Mouse (Mus musculus) liver, embryonic 12.5 days (tissue): ENCODE measurements around the gene Ide. TPM values are rescaled to one million over a fixed set of nuclear protein-coding genes. Genes with fewer than 3 reads are reported as not detected.

Experiments used
- ATAC-seq: fragments of 200-750 bp; cut with Nextera tagmentation; 2 replicates; pipeline ENCODE4 v1.8.0; 2017; ENCODE audit warnings: moderate number of reproducible peaks, mild to moderate bottlenecking, moderate library complexity
- H3K27ac ChIP-seq: fragments of 300-500 bp; sonication (generic); 2 replicates; pipeline ENCODE4 v1.5.1; 2016; ENCODE audit warnings: mild to moderate bottlenecking
- H3K27me3 ChIP-seq: fragments of 300-500 bp; sonication (generic); replicated peaks from 2 replicates; pipeline ENCODE4 v1.6.1; 2016; ENCODE audit warnings: mild to moderate bottlenecking, moderate library complexity
- H3K36me3 ChIP-seq: fragments of 300-500 bp; sonication (generic); 2 replicates; pipeline ENCODE4 v1.6.1; 2016; ENCODE audit warnings: mild to moderate bottlenecking, moderate library complexity
- H3K4me1 ChIP-seq: fragments of 300-500 bp; sonication (generic); 2 replicates; pipeline ENCODE4 v1.6.1; 2016
- H3K4me2 ChIP-seq: fragments of 300-500 bp; sonication (generic); 2 replicates; pipeline ENCODE4 v1.6.1; 2016; ENCODE audit warnings: mild to moderate bottlenecking, moderate library complexity
- H3K4me3 ChIP-seq: fragments of 300-500 bp; sonication (generic); 2 replicates; pipeline ENCODE4 v1.5.1; 2016; ENCODE audit warnings: mild to moderate bottlenecking, moderate library complexity
- H3K9ac ChIP-seq: fragments of 300-500 bp; sonication (generic); 2 replicates; pipeline ENCODE4 v1.6.1; 2016; ENCODE audit warnings: mild to moderate bottlenecking, moderate library complexity
- H3K9me3 ChIP-seq: fragments of 300-500 bp; sonication (generic); replicated peaks from 2 replicates; pipeline ENCODE4 v1.6.1; 2016; ENCODE audit warnings: mild to moderate bottlenecking, moderate library complexity
- WGBS: fragments of 180-500 bp; shearing (Covaris S2); methylation state at CpG from one replicate; pipeline ENCODE4 v1.1.7; 2016; ENCODE audit not compliant: insufficient replicate concordance; 5-methylcytosine and 5-hydroxymethylcytosine counted together
- polyA plus RNA-seq: library from polyadenylated mRNA; unstranded; fragments of >200 nt; fragmentation: Nextera tagmentation; extraction: Ambion mirVana; gene quantifications from 2 replicates; pipeline ENCODE4 v1.2.1, GENCODE M21; 2016

Ide gene
- 47.6 and 54.2 TPM in 2 replicates for polyA plus RNA-seq

GRCm38 (mm10) chr19:37337752-37338151 is at the start of gene Ide:
TSS of gene Ide (minus strand) at chr19:37337852.
- ATAC-seq = no peak
- no peaks in the 10 kb centered on the region for H3K27me3 ChIP-seq
- H3K9ac ChIP-seq = no peak within 1 kb of the TSS
- H3K4me1 ChIP-seq = peaks cover 40% of the 10 kb centered on the region
- H3K27ac ChIP-seq = no peak within 1 kb of the TSS
- H3K4me2 ChIP-seq = no peak within 1 kb of the TSS
- no peaks in the 10 kb centered on the region for H3K9me3 ChIP-seq
- H3K4me3 ChIP-seq = no peak within 1 kb of the TSS
- 0 out of 2 replicates have a peak, but pooled peaks cover under 1% of the 10 kb centered on the region for H3K36me3 ChIP-seq
- WGBS = 61% methylated on average over 4 of the region's 4 CpGs

- Histone ChIP-seq H3K4me3 (no peak overlapping the region), H3K4me2 (no peak overlapping the region), H3K36me3 (peaks cover 92% of the 10 kb centered on the region), H3K4me1 (peaks cover 6% of the 10 kb centered on the region), H3K9me3 (no peaks in the 10 kb centered on the region), H3K27ac (no peak overlapping the region), H3K9ac (no peak overlapping the region), H3K27me3 (no peaks in the 10 kb centered on the region)
- 71% methylated on average over 3 of the region's 3 CpGs for WGBS
- no peak for ATAC-seq
These were observed 48.5 kb upstream of the Ide start for GRCm38 (mm10) chr19:37386126-37386525.

GRCm38 (mm10) chr19:37378816-37379215 is 41.2 kb upstream of the Ide start:
- Histone ChIP-seq H3K36me3 (peaks cover 54% of the 10 kb centered on the region), H3K4me3 (peak overlapping the region; percentile 98), H3K27ac (no peak overlapping the region), H3K9ac (peak overlapping the region; percentile 97), H3K27me3 (no peaks in the 10 kb centered on the region), H3K4me2 (peak overlapping the region; percentile 74), H3K9me3 (no peaks in the 10 kb centered on the region), H3K4me1 (peaks cover 52% of the 10 kb centered on the region)
- no peak for ATAC-seq
- 84% methylated on average over 6 of the region's 6 CpGs for WGBS

GRCm38 (mm10) chr19:37377404-37377990 is 39.8 kb upstream of the Ide start:
- Histone ChIP-seq H3K4me1 (peaks cover 63% of the 10 kb centered on the region), H3K27me3 (no peaks in the 10 kb centered on the region), H3K9ac (peak overlapping the region; percentile 97), H3K4me3 (peak overlapping the region; percentile 98), H3K4me2 (peak overlapping the region; percentile 74), H3K36me3 (peaks cover 41% of the 10 kb centered on the region), H3K27ac (peak overlapping the region; percentile 98; the same call in 1 of the 2 replicates), H3K9me3 (no peaks in the 10 kb centered on the region)
- WGBS = 11% methylated on average over 8 of the region's 8 CpGs
- ATAC-seq = no peak

DNA sequence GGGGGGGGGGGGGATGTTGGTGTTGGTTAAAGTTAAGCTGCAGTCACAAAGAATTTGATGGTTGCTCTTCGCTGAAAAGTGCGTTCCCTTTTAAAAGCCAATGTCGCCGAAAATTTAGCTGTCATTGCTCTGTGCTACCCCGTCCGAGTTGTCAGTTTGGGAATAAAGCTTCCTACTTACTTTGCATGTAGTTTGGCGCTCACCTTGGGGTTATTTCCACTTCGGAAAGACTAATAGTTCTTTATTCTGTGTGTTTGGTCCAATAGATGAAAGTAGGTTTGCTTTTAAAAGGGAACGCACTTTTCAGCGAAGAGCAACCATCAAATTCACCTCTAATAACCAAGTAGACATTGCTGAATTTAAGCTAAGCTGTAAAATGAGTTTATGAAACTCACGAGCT is 39.2 kb upstream of the Ide start:
- Histone ChIP-seq H3K27ac (peak overlapping the region; percentile 98), H3K4me3 (peak overlapping the region; percentile 98)
- no peak for ATAC-seq

DNA sequence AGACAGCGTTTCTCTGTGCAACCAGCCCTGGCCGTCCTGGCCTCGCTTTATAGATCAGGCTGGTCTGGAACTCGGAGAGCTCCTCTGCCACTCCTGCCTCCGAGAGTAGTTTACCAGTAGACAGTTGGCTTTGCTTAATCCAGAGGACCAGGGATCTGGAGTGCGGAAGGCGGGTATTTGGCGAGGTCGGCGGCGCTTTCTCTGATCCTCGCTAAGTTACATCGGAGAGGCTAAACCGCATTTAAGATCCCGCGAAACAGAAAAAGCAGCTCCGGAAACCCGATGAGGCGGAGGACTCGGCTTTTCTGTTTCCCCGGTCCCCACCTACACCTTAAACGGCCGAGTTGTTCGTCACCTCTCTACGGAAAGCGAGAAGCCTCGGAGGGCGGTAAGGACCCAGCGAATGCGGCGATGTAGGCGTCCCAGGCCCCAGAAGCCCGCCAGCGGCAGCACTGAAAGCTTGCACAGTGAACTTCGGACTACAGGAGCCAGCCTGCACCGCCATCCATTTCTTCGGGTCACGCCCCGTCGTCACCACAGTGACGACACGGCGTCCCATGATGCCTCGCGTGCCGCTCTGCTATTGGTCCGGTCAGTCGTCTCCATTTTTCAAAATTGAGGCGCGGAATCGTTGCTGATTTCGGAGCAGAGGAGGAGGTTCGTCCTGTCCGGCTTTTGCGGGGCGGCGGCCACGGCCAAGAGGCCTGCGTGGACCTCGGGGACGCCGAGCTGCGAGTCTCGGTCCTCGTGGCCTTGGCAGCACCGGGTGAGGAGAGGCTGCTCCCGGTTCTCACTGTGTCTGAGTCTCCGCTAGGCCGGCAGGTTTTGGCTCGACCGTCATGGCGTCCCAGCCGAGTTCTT is 38.3 kb upstream of the Ide start, which contains the start of gene Kif11:
TSS of gene Kif11 (plus strand) at position 649 of the 861 bp plus-strand sequence.
- Histone ChIP-seq H3K9ac (peak within 1 kb of the TSS; percentile 97), H3K9me3 (no peaks in the 10 kb centered on the region), H3K27ac (peak within 1 kb of the TSS; percentile 98), H3K27me3 (no peaks in the 10 kb centered on the region), H3K4me3 (peak within 1 kb of the TSS; percentile 98), H3K4me1 (peaks cover 56% of the 10 kb centered on the region), H3K4me2 (peak within 1 kb of the TSS; percentile 74), H3K36me3 (peaks cover 30% of the 10 kb centered on the region)
- WGBS = under 1% methylated on average over 73 of the region's 73 CpGs
- peak; percentile 97 for ATAC-seq

More for the DNA sequence above, 39.2 kb upstream of the Ide start:
- WGBS = under 1% methylated on average over 11 of the region's 11 CpGs
- Histone ChIP-seq H3K9me3 (no peaks in the 10 kb centered on the region), H3K36me3 (peaks cover 36% of the 10 kb centered on the region), H3K4me1 (peaks cover 64% of the 10 kb centered on the region), H3K4me2 (peak overlapping the region; percentile 74), H3K9ac (peak overlapping the region; percentile 97), H3K27me3 (no peaks in the 10 kb centered on the region)

GRCm38 (mm10) chr19:37374941-37375754 is 37.5 kb upstream of the Ide start:
- peak overlapping the region; percentile 98 for H3K27ac ChIP-seq
- H3K9ac ChIP-seq = peak overlapping the region; percentile 97
- H3K4me2 ChIP-seq = peak overlapping the region; percentile 74
- H3K4me1 ChIP-seq = peaks cover 48% of the 10 kb centered on the region
- peak overlapping the region; percentile 98 for H3K4me3 ChIP-seq
- H3K27me3 ChIP-seq = no peaks in the 10 kb centered on the region
- H3K9me3 ChIP-seq = no peaks in the 10 kb centered on the region
- peaks cover 21% of the 10 kb centered on the region for H3K36me3 ChIP-seq
- ATAC-seq = no peak
- 11% methylated on average over 7 of the region's 7 CpGs for WGBS

GRCm38 (mm10) chr19:37370356-37370755 is 32.7 kb upstream of the Ide start:
- no peaks in the 10 kb centered on the region for H3K9me3 ChIP-seq
- WGBS = 62% methylated on average over 5 of the region's 5 CpGs
- no peaks in the 10 kb centered on the region for H3K27me3 ChIP-seq
- H3K4me3 ChIP-seq = no peak overlapping the region
- H3K9ac ChIP-seq = no peak overlapping the region
- H3K27ac ChIP-seq = no peak overlapping the region
- no peak for ATAC-seq
- no peaks in the 10 kb centered on the region for H3K36me3 ChIP-seq
- no peak overlapping the region for H3K4me2 ChIP-seq
- peaks cover 24% of the 10 kb centered on the region for H3K4me1 ChIP-seq

- no peak overlapping the region for H3K9ac ChIP-seq
- peaks cover 20% of the 10 kb centered on the region for H3K4me1 ChIP-seq
- ATAC-seq = no peak
- 70% methylated on average over 4 of the region's 4 CpGs for WGBS
- no peak overlapping the region for H3K27ac ChIP-seq
- no peaks in the 10 kb centered on the region for H3K27me3 ChIP-seq
- H3K9me3 ChIP-seq = no peaks in the 10 kb centered on the region
- H3K4me2 ChIP-seq = no peak overlapping the region
- no peaks in the 10 kb centered on the region for H3K36me3 ChIP-seq
- H3K4me3 ChIP-seq = no peak overlapping the region
These were observed 32.3 kb upstream of the Ide start for GRCm38 (mm10) chr19:37369921-37370320.

- Histone ChIP-seq H3K9ac (no peak overlapping the region), H3K4me3 (no peak overlapping the region), H3K9me3 (no peaks in the 10 kb centered on the region), H3K4me1 (peaks cover 14% of the 10 kb centered on the region), H3K27me3 (no peaks in the 10 kb centered on the region), H3K27ac (no peak overlapping the region), H3K4me2 (no peak overlapping the region), H3K36me3 (no peaks in the 10 kb centered on the region)
- WGBS = 76% methylated on average over 1 of the region's 1 CpGs
- ATAC-seq = no peak
These were observed 31.3 kb upstream of the Ide start for GRCm38 (mm10) chr19:37368990-37369389.

- no peaks in the 10 kb centered on the region for H3K27me3 ChIP-seq
- no peak for ATAC-seq
- no peak overlapping the region for H3K9ac ChIP-seq
- no peak overlapping the region for H3K4me2 ChIP-seq
- peaks cover 15% of the 10 kb centered on the region for H3K4me1 ChIP-seq
- H3K4me3 ChIP-seq = no peak overlapping the region
- WGBS = 64% methylated on average over 11 of the region's 11 CpGs
- H3K36me3 ChIP-seq = no peaks in the 10 kb centered on the region
- H3K27ac ChIP-seq = no peak overlapping the region
- H3K9me3 ChIP-seq = no peaks in the 10 kb centered on the region
These were observed 25.7 kb upstream of the Ide start for GRCm38 (mm10) chr19:37363128-37363939.
